Mouse (Mus musculus): ENCODE measurements around the gene Ddx41.

- TF ChIP-seq CTCF (IDR thresholded peaks at IDR 0.05; ENCODE audit: insufficient read depth, low read depth, low read length) (no peak), POLR2A (IDR thresholded peaks at IDR 0.05; ENCODE audit: insufficient read depth, low read depth, low read length) (no peak)
Observed at GRCm38 (mm10) chr13:55510668-55511491, 25.6 kb downstream of the Ddx41 start.

Measured in olfactory bulb, adult 2 months (tissue).